ENCODE assay signal across 8 mouse cellular contexts in the genomic region with DNA sequence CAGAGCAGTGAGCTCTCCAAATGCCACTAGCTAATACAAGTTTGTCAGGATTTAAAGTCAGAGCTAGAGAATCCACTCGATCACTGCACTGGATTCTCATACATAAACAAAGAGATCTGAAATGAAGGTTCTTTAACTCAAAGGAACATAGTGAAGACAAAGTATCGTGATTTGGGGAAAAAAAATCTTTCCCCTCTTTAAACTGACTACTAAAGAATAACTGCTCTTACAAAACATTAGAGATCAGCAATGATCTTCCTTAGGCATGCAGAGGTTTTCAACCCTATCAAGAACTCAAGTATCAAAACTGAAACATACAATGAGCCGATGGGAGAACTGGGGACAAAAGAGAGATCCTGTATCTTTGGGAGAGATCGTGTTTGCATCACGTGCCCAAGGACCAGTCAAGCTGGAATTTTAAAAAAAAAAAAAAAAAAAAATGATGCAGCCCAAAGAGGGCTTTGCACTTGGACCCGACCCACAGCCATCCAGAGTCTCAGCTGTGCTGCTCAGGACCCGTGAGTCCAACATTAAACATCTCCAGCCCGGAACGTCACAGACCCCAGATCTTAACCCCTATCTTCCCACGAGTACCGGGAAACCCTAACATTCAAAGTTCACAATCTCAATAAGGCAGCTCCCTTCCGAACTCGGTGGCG. TPM values are rescaled to one million over a fixed set of nuclear protein-coding genes. Genes with fewer than 3 reads are reported as not detected.
DNase-seq lines count a peak whose midpoint lies in the region; ATAC-seq and TF ChIP-seq lines count a peak whose summit lies in the region.

No protein-coding gene starts in this region.

- H3K4me1 ChIP-seq in hindbrain, embryonic 16.5 days (ENCODE audit: control insufficient read depth, insufficient read depth, low read depth, low read length), result peaks cover 15% of the 10 kb centered on the region
- H3K4me1 ChIP-seq in midbrain, postnatal 0 days (ENCODE audit: insufficient read depth, low read length), result peaks cover 4% of the 10 kb centered on the region; the same call in 1 of the 2 replicates

- peak overlapping the region; percentile 96 for H3K4me3 ChIP-seq in layer of hippocampus, adult 2 months
- peak overlapping the region; percentile 78 for H3K4me3 ChIP-seq in hindbrain, embryonic 16.5 days (ENCODE audit: low read length)
- H3K4me3 ChIP-seq in midbrain, postnatal 0 days (ENCODE audit: low read depth, low read length), result peak overlapping the region; percentile 93

- ATAC-seq in hindbrain, embryonic 16.5 days, result peak; percentile 18
- peak; percentile 48 for ATAC-seq in midbrain, postnatal 0 days (ENCODE audit: low FRiP score)

- no peaks in the 10 kb centered on the region for H3K36me3 ChIP-seq in hindbrain, embryonic 16.5 days (ENCODE audit: control insufficient read depth, insufficient read depth, low read length)
- no peaks in the 10 kb centered on the region for H3K36me3 ChIP-seq in midbrain, postnatal 0 days (ENCODE audit: insufficient read depth, low read length)

- peak in 1 of 2 experiments; percentile 14 for DNase-seq in layer of hippocampus, adult 2 months (ENCODE audit: low spot score in 2 of 2)
- no peak for DNase-seq in layer of hippocampus, postnatal 25 days (ENCODE audit: extremely low spot score in 1 of 2, low spot score in 1 of 2)
- DNase-seq in brain, adult 2 months (ENCODE audit: low read depth, low spot score), result peak; percentile 40
- peak; percentile 28 for DNase-seq in midbrain, postnatal 0 days (ENCODE audit: low spot score)
- no peak for DNase-seq in urinary bladder, postnatal 25 days (ENCODE audit: low spot score)
- no peak for DNase-seq in right cerebral cortex, adult 18-20 months
- DNase-seq in lung, adult 18-20 months, result no peak

- H3K27ac ChIP-seq in layer of hippocampus, adult 2 months, result peak overlapping the region; percentile 95
- H3K27ac ChIP-seq in hindbrain, embryonic 16.5 days (ENCODE audit: low read depth, low read length), result peak overlapping the region; percentile 95
- H3K27ac ChIP-seq in midbrain, postnatal 0 days (ENCODE audit: low read depth, low read length), result peak overlapping the region; percentile 97

- H3K4me2 ChIP-seq in hindbrain, embryonic 16.5 days (ENCODE audit: low read length), result peak overlapping the region; percentile 76
- H3K4me2 ChIP-seq in midbrain, postnatal 0 days (ENCODE audit: low read depth, low read length, poor library complexity, severe bottlenecking), result peak overlapping the region; percentile 61

- no peak for TF ChIP-seq CTCF in layer of hippocampus, adult 2 months (conservative IDR thresholded peaks at IDR 0.05)
- no peak for TF ChIP-seq CTCF in midbrain, postnatal 0 days (IDR thresholded peaks at IDR 0.05)

- H3K9me3 ChIP-seq in hindbrain, embryonic 16.5 days (ENCODE audit: control insufficient read depth, low read length), result no peaks in the 10 kb centered on the region
- H3K9me3 ChIP-seq in midbrain, postnatal 0 days (ENCODE audit: low read length), result no peaks in the 10 kb centered on the region

- no peaks in the 10 kb centered on the region for H3K27me3 ChIP-seq in hindbrain, embryonic 16.5 days (replicated peaks; ENCODE audit: control insufficient read depth, insufficient read depth, low read length)
- no peaks in the 10 kb centered on the region for H3K27me3 ChIP-seq in midbrain, postnatal 0 days (ENCODE audit: insufficient read depth, low read length)

- WGBS in hindbrain, embryonic 16.5 days, result 1% methylated on average over 14 of the region's 14 CpGs
- under 1% methylated on average over 14 of the region's 14 CpGs for WGBS in midbrain, postnatal 0 days

- H3K9ac ChIP-seq in hindbrain, embryonic 16.5 days (ENCODE audit: low read depth, low read length), result peak overlapping the region; percentile 87
- H3K9ac ChIP-seq in midbrain, postnatal 0 days (replicated peaks; ENCODE audit: low read length, poor library complexity, severe bottlenecking), result peak overlapping the region; percentile 86

RNA-seq across cellular contexts. Expression of a gene that starts 0.8 kb away (rescaled TPM):
- total RNA-seq in layer of hippocampus, adult 2 months (2021), result 10 to 100 TPM; 33.4 to 33.5 TPM
- 10 to 100 TPM; 26.1 to 38.2 TPM for total RNA-seq in layer of hippocampus, postnatal 25 days (2021)
- polyA plus RNA-seq in hindbrain, embryonic 16.5 days (2015; fragmentation: Nextera tagmentation; extraction: Ambion mirVana), result 21.9 and 24.7 TPM in 2 replicates
- total RNA-seq in midbrain, postnatal 0 days (2014; rRNA removed), result 50.1 and 54.0 TPM in 2 replicates
- polyA plus RNA-seq in midbrain, postnatal 0 days (2015; fragmentation: Nextera tagmentation; extraction: Ambion mirVana), result 18.2 and 20.2 TPM in 2 replicates

Comparison
In these comparisons a context has a peak if more than half of its experiments do, and no peak if none do; other contexts are left out.
1. DNase-seq: peak in brain, adult 2 months (single experiment) and midbrain, postnatal 0 days (single experiment); none in layer of hippocampus, postnatal 25 days (0 of 2), urinary bladder, postnatal 25 days (single experiment), right cerebral cortex, adult 18-20 months (single experiment) and lung, adult 18-20 months (0 of 2).
2. Peak in every context shown above with its lines, with median percentiles within 50 percentile points of each other: H3K27ac ChIP-seq and H3K4me3 ChIP-seq.